Mouse (Mus musculus): ENCODE data around the gene Tmem135.

Gene Tmem135

DNA sequence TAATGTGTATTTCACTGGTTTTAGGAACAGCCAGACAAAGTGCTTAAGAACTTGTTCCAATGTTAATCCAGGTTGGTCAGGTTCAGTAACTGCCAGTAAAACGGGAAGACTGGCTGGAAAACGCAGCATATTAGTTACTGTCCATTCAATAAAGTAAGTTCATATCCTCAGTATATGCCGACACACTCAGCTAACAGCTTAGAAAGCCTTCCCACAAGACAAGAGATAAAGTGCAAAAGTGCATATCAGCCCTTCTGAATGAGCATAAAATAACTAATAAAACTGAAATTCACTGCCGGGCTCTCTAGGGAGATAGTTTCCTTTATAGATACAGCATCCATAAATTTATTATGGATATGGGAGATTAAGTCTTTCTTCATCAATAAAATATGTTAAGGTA is 161.5 kb downstream of the Tmem135 start:
- DNase-seq = no peak

DNA sequence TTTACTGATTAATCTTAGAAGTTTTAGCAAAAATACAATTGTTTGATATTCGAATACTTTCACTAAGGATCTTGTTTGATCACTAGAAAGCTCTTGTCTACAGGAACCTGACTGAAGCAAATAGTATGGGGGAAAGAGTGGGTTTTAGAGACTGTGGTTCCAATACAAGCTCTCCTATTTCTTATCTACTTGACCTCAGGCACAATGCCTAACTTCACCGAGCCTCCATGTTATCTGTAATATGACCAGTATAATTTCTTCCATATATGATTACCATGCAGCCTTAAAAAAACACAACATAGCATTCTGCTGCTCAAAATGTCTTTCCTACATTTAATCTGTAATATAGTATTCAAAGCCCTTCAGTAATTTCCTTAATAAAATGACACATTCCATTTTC is 161.9 kb downstream of the Tmem135 start:
- no peak for DNase-seq

DNA sequence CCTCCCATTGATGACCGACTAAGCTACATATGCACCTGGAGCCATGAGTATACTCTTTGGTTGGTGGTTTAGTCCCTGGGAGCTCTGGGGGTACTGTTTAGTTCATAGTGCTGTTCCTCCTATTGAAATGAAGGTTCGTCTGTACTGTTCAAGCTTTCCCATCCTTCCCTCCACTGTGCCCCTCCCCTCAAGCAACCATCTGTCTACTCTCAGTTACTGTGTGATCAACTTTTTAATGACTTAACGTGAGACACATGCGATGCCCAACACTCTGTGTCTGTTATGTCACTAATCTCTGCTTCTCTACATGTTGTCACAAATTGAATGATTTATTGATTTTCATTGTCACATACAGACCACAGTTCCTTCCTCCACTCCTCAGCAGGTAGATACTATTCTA is 164.4 kb downstream of the Tmem135 start:
- no peak for DNase-seq

DNA sequence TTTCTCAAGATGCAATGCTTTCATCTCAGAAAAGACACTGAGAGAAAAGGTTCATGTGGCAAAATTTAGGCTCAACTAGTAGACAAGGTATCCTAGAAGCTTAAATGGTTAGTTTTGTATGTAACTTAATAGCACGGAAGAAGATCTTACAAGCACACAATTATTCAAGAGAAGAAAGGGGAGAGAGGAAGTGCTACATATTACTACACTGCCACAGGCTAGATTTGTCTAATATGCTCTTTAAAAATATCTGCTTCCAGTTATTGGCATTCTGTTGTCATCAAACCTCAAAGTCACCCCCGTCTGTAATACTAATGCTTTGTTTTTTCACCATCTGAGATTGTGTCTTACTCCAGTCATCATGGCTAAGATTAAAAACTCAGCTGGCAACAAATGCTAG is 167.4 kb downstream of the Tmem135 start:
- no peak for DNase-seq

DNA sequence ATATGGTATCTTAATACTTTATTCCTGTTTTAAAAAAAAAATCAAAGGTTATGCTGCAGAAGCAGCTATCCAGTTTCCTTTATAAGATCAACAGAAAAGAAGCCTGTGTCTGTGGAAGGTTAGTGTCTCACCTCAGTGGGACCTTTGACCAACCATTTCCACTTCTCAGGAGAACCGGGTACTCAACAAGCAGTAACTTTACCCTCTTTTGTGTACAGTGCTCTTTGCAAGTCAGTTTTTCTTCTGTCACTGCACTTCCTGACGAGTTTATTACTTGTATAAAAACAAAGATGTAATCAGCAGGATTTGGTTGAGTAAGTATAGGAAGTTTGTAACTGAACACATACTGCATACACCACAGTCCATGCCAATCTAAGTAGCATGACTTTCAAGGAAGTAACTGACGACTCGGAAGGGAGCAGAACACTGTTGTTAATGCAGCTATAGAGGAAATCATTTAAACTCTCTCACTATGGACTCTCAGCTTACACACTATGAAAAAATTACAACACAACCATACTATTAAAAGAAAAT is 168.0 kb downstream of the Tmem135 start:
- no peak for DNase-seq

DNA sequence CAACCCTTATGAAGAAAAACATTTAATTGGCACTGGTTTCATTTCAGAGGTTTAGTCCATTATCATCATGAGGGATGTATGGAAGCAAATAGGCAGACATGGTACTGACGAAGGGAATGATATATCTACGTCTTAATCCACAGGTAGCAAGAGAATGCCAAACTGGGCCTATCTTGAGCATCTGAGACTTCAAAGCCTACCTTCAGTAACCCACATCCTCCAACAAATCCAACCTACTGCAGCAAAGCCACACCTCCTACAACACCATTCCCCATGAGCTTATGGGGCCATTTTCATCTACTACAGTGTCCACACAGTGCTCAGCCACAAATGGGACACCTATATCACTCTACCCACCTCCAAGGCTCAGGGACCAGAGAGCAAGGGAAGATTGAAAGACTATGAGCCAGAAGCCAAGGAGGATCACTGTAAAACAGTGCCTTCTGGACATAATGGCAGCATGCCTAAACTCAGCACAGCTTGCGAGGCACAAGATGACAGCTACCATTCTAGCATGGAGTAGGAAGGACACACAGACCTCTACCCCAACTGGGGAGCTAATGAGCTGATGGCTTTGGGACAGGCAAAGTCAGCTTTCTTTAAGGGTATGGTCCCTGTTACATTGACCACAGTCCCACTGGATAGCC is 171.4 kb downstream of the Tmem135 start:
- no peak for DNase-seq

DNA sequence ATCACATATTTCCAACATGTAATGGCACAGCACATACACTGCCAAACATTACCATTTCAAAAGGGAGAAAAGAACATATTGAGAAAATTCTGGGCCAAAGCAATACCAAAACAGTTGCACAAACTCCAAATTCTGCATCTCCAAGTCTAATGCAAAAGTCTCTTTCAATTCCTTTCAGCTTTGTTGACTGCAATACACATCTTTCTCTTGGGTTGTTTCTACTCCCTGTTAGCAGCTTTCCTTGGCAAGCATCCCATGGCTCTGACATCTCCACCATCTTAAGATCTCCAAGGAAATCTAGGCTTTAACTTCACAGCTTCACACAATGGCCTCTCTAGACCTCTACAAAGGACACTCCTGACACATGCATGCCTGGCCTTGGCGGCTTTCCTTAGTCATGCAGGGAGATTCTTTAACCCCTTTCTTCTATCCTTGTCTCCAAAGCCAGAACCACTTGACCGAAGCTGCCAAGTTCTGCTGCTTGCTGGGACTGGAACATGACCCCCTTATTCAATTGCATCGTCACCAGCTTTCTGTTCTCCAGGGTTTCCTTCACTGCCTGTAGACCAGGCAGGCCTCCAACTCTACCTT is 172.7 kb downstream of the Tmem135 start:
- DNase-seq = no peak

DNA sequence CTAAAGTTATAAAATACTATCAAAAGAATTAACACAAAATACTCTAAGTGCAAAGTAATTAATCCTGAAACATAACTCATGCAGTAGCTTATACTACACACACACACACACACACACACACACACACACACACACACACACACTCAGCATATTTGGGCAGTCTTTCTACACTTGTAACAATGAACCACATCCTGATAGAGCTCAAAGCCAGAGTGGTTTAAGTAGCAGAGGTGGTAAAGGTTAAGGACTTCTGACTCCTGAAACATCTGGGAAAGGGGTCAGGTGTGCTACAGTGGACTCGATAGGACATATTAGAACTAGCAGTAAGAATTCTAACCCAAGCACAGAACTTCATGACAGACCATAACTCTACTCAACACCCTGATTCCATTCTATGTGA is 181.4 kb downstream of the Tmem135 start:
- no peak for DNase-seq

DNA sequence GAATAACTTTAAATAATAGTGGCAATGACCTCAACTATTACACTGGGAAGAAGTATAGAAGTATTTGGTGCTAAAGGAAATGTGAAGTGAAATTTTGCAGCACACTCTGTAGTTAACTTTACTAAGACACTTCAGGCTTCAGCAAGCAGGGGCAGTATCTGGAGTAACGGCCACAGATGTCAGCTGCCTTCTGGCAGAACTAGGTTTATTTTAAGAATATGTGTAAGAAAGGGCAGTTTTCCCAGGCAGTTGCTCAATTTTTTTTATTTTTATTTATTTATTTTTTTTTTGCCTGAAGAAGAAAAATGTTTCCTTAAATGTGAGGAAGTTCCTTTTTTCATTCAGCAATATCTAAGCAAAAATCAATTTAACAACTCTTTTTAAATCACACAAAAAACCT is 187.4 kb downstream of the Tmem135 start:
- no peak for DNase-seq

DNA sequence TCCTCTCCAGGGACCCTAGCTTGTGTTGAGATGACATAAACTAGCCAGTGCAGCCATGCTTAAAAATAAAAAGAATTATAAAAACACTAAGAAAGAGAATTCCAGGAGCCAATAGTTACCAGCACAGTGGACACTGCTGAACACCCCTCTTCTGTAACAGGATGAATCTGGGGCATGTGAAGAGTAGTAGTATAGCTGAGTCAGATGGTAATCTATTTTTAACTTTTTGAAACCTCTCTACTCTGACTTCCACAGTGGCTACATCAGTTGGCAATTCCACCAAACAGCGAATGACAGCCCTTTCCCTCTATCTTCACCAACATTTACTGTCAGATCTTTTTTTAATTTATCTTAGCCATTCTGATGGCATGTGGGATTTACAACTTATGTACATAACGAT is 187.9 kb downstream of the Tmem135 start:
- no peak for DNase-seq

DNA sequence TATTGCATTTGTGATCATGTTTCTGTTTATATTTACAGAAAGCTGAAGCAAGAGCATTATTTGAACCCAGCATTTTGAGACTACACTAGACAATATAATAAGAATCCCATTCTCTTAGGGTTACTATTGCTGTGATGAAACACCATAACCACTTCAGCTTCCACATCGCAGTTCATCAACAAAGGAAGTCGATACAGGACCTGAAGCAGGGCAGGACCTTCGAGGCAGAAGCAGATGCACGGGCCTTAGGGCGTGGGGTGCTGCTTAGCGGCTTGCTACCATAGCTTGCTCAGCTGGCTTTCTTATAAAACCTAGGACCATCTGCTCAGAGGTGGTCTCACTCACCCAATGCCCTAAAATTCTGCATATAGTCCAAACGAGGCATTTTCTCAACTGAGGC is 188.3 kb downstream of the Tmem135 start:
- DNase-seq = no peak

DNA sequence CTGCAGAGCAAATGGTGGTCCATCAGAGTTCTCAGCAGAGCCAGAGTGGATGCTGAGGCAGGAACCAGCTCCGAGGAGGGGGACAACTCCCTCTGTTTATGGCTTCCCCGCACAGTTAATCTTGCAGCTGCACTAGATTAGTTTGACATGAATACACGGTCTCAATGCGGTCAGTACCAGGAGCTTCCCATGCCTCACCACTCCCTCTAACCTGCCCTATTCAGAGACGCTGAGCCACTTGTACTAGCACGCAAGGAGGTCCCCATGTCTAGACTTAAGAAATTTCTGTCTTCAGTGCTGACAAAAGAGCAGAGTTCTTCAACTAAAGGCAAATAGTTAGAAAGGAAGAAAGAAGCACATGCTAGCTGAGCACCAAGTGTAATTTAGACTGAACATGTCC is 193.5 kb downstream of the Tmem135 start:
- DNase-seq = no peak

DNA sequence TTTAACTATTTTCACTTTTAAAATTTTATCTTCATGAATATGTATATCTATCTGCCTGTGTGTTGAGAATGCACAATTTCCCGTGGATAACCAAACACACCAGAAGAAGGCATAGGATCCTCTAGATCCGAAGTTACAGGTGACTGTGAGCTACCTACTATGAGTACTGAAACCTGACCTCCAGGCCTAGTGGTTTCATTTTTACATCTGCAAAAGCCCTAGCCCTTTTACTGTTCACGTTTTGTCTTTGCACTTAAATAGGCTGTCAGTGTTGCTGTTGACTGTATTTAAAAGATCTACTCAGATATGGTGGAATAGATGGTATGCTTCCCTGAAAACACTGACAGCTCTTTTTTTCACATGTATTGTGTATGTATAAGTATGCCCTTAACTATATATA is 197.9 kb downstream of the Tmem135 start:
- DNase-seq = no peak

DNA sequence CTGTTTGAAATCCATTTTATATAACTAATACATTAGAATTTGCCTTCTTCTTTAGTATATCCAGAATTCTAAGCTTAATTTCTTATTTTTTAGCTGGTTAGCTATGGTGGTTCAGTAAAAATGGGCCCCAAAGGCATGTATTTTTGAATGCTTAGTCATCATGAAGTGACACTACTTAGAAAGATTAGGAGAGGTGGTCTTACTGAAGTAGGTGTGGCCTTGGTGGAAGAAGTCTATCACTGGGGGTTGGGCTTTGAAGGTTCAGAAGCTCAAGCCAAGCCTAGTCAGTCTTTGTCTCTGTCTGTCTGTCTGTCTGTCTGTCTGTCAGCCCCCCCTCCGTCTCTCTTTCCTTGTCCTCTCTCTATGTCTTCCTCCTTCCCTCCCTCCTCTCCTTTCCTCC is 198.6 kb downstream of the Tmem135 start:
- DNase-seq = no peak

DNA sequence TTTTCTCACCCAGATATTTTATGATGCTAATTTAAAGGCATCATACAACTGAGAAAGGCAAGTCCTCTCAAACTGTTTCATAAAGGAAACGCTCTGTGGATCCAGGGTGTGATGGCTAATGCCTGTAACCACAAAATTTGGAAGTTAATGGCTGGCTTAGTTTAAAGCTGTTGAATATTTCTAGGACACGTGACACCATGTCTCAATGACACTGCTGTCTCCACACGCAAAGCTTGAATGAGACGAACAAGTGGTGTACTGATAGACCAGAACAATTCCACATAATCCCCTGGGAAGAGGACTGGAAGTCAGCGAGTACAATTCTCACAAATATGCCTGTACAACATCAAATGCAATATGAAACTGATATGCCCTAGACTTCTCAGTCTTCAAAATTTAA is 200.9 kb downstream of the Tmem135 start:
- DNase-seq = no peak

DNA sequence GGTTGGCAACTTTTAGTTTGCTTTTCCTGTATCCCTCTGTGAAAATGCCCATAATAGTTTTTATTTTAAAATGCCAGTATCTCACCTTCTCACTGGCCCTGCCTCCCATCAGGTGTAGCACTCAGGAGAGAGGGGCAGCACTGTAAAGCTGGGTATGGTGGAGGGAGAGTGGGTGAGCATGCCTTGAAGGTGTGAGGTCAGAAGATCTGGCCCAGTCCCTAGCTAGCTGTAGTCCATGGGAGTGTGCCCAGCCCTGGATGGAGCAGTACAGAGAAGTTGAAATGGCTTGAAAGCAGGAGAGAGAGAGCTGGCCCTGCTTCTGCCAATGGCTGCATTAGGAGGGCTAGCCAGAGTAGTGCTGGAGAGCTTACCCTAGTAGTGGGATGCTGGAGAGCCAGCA is 202.1 kb downstream of the Tmem135 start:
- DNase-seq = no peak

DNA sequence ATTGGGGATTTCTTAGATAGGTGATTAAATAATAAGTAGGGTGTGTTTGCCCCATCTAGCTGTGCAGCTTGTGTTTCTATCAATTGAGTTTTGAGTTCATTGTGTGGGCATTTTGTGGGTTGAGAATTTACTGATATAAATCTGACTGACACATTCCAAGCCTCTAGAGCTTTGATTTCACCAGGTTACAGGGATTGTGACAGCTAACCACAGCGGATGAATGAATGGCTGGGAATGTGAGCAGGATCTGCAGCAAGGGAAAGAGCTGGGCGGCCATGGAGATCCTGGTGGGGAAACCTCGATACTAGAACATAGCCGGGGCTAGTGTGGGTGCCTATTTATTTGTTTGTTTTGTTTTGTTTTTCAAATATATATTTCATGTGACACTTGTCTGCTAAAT is 205.5 kb downstream of the Tmem135 start:
- no peak for DNase-seq

DNA sequence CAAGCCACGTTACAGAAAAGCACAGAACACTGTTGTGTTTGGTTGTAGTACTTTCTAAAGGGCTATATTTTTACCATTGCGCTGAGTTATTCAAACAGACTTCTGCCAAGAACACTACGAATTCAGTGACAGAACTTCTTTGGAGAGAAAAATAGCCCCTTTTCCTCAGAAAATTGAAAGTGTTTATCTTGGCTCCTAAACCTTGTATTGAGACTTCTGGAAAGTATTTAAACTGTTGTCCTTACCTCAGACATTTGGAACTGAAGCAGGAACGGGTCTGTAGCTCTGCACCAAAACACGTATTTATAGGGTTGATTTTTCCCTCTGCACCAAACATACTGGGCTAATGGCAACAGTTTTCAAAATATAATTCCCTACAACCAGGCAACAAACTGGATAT is 210.6 kb downstream of the Tmem135 start:
- no peak for DNase-seq

DNA sequence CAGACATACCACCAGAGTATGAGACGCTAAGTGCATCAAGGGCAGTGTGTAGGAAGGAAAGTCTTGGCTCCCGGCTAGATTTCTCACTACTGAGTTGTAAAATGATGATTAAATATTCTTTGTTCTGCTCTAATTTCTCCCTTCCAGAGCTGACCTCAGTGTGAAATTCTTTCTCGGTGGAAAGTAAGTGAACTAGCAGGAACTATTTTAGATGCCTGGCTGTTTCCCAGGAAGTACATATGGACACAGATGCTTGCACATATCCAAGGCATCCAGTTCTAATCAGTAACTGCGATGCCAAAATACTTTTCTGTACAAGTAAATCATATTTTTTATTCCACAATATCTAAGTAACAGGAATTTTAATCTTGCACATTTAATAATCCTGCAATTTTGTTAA is 220.1 kb downstream of the Tmem135 start:
- DNase-seq = no peak

DNA sequence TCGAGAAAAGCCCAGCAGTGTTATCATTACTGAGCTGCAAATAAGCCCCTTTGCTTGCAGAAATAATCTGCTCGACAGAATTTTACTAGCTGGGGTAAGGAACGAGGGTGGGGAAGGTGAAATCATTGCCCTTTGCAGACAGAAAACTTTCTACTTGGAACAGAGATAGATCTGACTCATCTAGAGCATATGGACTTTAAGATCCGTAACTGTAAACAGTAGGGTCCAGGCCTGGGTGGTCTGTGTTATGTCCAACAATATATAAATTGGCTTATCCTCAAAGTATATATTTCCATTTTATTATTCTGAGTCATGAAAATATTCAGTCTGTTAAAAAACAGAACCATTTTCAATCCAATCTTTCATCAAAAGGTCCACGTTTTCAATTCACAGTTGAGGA is 221.1 kb downstream of the Tmem135 start:
- no peak for DNase-seq

DNA sequence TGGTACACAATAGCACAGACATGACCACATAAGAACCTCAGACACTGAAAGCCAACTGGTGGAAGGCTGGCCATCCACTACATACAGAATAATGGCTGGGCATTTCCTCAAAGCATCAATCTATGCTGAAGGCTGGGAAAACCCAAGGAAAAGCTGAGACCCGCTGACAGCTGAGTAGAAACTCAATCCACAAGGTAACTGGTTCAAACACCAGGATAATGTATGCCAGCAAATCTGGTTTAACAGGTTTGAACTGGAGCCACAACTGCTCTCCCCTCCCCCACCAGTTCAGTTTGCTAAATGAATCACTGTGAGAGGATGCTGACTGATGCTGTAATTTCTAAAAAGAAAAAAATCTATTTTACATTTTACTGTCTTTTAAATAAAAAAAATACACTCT is 222.7 kb downstream of the Tmem135 start:
- DNase-seq = peak in 1 of 2 experiments; percentile 22

DNA sequence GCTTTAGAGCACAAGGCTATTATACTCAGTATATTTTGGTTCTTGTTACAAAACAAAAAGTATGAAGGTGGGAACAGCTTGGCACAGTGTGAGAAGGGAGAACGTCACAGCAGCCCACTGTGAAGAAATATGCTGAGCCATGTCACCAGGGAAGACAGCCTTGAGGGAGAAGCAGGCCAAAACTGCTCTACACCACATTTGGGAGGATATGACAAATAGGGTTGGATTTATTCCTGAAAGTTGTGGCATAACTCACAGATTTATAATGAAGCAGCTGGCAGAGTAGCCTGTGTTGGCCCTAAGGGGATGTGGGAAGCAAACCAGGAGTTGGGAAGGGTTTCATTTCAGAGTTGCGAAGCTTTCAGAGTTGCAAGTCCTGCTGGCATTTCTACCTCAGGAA is 225.4 kb downstream of the Tmem135 start:
- no peak for DNase-seq

DNA sequence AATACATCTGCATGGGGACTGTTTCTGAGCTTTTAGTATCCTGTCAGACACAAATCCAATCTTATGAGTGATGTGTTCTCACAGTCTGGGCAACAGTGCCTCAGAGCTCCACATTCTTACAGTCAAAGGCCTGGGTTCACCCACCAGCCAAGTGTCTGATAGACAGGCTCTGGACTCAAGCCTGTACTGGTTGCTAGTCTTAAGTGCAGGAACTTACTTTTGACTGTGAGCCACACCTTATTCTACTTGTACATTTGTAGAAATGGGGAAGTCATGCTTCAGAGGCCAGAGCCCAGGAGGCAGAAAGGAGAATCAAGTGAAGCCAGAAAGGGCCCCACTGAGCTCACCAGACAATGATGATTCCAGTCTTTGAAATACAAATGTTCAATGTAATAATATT is 226.1 kb downstream of the Tmem135 start:
- no peak for DNase-seq

DNA sequence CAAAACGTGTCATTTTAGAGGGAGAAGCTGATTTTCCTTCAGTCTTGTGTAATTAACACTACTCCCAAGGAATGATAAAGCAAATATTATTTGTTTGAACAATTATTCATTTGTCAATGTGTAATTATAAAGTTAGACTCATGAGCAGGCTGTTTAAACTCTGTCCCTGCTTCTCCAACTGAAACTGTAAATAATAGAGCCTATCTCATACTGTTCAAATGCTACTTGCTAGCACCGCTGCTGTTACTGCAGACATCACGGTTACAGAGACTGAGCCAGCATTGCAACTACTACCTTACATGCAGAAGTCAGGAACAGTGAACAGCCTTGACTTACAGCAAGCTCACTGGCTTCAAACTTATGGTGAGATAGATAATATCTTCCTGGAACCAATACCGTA is 229.6 kb downstream of the Tmem135 start:
- no peak for DNase-seq

DNA sequence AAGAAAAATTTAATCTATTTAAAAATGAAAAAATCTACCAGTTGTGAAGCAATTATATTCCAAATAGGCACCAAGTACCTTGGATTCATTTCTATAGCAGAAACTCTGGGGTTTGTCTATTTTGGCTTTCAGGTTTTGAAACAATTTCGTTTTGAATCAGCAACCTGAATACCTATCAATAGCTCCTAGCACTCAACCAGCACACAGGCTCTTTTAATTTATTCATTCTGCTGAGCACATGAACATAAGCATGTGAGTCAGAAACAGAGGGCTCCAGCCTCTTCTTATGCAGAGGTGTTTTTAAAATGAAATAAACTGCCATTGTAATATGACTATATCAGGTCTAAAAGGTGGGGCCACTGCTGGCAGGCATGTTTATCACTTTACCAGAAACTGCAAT is 231.0 kb downstream of the Tmem135 start:
- DNase-seq = no peak

Measured in kidney, adult 8-10 months (tissue).